Mouse (Mus musculus) cortical plate, adult 2 months (tissue): Measurements from ENCODE around the gene Ankrd13b.

ENCODE experiments used
- CTCF ChIP-seq: fragments of 200-500 bp; IDR thresholded peaks from 2 replicates; pipeline ENCODE4 v1.5.1; 2011; ENCODE audit warnings: mild to moderate bottlenecking, control low read depth, low read length; ENCODE audit not compliant: insufficient read depth; ENCODE audit errors: extremely low read depth
- POLR2A ChIP-seq: fragments of 200-500 bp; IDR thresholded peaks from 2 replicates; pipeline ENCODE4 v1.6.1; 2011; ENCODE audit warnings: mild to moderate bottlenecking, low read length, control low read depth; ENCODE audit not compliant: insufficient read depth; ENCODE audit errors: extremely low read depth

GRCm38 (mm10) chr11:77461856-77462255 lies 27.6 kb downstream of the Ankrd13b start:
- TF ChIP-seq POLR2A: no peak
- no peak for TF ChIP-seq CTCF
